8 mouse cellular contexts compared by ENCODE assay signal in the genomic region with DNA sequence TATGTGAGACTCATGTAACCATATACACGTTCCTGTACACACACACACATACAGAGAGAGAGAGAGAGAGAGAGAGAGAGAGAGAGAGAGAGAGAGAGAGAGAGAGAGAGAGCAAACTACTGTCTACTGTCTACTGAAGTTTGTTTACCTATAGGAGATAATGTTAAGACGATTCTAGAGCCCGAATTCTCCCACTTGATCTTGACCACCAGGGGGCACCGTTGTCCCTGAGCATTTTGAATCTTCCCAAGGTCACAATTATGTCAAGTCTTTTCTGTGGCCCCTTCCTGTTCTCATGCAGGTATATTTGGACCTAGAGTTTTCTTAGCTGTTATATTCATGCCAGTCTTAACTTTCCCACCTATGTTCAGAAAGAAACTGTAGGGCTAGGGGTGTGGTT. TPM values are rescaled to one million over a fixed set of nuclear protein-coding genes. Genes with fewer than 3 reads are reported as not detected.
DNase-seq lines count a peak whose midpoint lies in the region; ATAC-seq and TF ChIP-seq lines count a peak whose summit lies in the region.

No protein-coding gene starts in this region.

- no peak overlapping the region for H3K4me2 ChIP-seq in intestine, embryonic 14.5 days (ENCODE audit: low read length)
- H3K4me2 ChIP-seq in liver, embryonic 15.5 days: peak overlapping the region; percentile 85

- H3K9ac ChIP-seq in intestine, embryonic 14.5 days (ENCODE audit: low read length): no peak overlapping the region
- H3K9ac ChIP-seq in liver, embryonic 15.5 days: no peak overlapping the region

- TF ChIP-seq POLR2A in bone marrow, adult 2 months (IDR thresholded peaks at IDR 0.05; ENCODE audit: borderline replicate concordance, control insufficient read depth, low read depth, low read length): no peak

- WGBS in bone marrow, adult 2 months: 2% methylated on average over 4 of the region's 4 CpGs
- WGBS in intestine, embryonic 14.5 days: 1% methylated on average over 4 of the region's 4 CpGs
- WGBS in liver, embryonic 15.5 days (ENCODE audit: insufficient replicate concordance): under 1% methylated on average over 4 of the region's 4 CpGs

- H3K4me1 ChIP-seq in bone marrow, adult 2 months (ENCODE audit: control insufficient read depth, insufficient read depth, low read length): peaks cover 3% of the 10 kb centered on the region; the same call in 1 of the 2 replicates
- H3K4me1 ChIP-seq in intestine, embryonic 14.5 days (replicated peaks; ENCODE audit: control insufficient read depth, insufficient read depth, low read length): peaks cover 15% of the 10 kb centered on the region
- H3K4me1 ChIP-seq in liver, embryonic 15.5 days (replicated peaks): peaks cover 65% of the 10 kb centered on the region

- H3K27me3 ChIP-seq in intestine, embryonic 14.5 days (replicated peaks; ENCODE audit: control insufficient read depth, insufficient read depth, low read length): no peaks in the 10 kb centered on the region
- H3K27me3 ChIP-seq in liver, embryonic 15.5 days: no peaks in the 10 kb centered on the region

- ATAC-seq in erythroid progenitor cell, adult 5-6 weeks (replicated peaks; ENCODE audit: low FRiP score, poor library complexity, severe bottlenecking): peak; percentile 50
- no peak for ATAC-seq in intestine, embryonic 14.5 days (replicated peaks; ENCODE audit: low FRiP score, low TSS enrichment, low read depth)
- ATAC-seq in liver, embryonic 15.5 days (ENCODE audit: insufficient read depth): no peak
- no peak for ATAC-seq in activated CD4-positive, CD25-positive, alpha-beta regulatory T cell, adult 4 months

- H3K36me3 ChIP-seq in intestine, embryonic 14.5 days (ENCODE audit: control insufficient read depth, insufficient read depth, low read length): peaks cover 5% of the 10 kb centered on the region
- H3K36me3 ChIP-seq in liver, embryonic 15.5 days (replicated peaks): peaks cover 13% of the 10 kb centered on the region; the same call in 1 of the 2 replicates

- peak; percentile 72 for TF ChIP-seq CTCF in bone marrow, adult 2 months (IDR thresholded peaks at IDR 0.05; ENCODE audit: control insufficient read depth, insufficient read depth, low read length)

- DNase-seq in urinary bladder, postnatal 14 days (ENCODE audit: low spot score): peak; percentile 81
- no peak for DNase-seq in urinary bladder, postnatal 10 days (ENCODE audit: low spot score)
- DNase-seq in intestine, embryonic 14.5 days (ENCODE audit: low spot score): peak; percentile 86
- DNase-seq in right cerebral cortex, postnatal 14 days: peak; percentile 71

- no peaks in the 10 kb centered on the region for H3K9me3 ChIP-seq in intestine, embryonic 14.5 days (ENCODE audit: control insufficient read depth, low read length)
- H3K9me3 ChIP-seq in liver, embryonic 15.5 days (replicated peaks): no peaks in the 10 kb centered on the region

- no peak overlapping the region for H3K27ac ChIP-seq in bone marrow, adult 2 months (ENCODE audit: control insufficient read depth, insufficient read depth, low read depth, low read length, poor library complexity)
- no peak overlapping the region for H3K27ac ChIP-seq in intestine, embryonic 14.5 days (ENCODE audit: low read depth)
- peak overlapping the region; percentile 97 for H3K27ac ChIP-seq in liver, embryonic 15.5 days (replicated peaks)

- no peak overlapping the region for H3K4me3 ChIP-seq in bone marrow, adult 2 months (replicated peaks; ENCODE audit: control insufficient read depth, low read depth, low read length)
- no peak overlapping the region for H3K4me3 ChIP-seq in intestine, embryonic 14.5 days (ENCODE audit: low read depth, low read length)
- no peak overlapping the region for H3K4me3 ChIP-seq in liver, embryonic 15.5 days (replicated peaks)

RNA-seq across cellular contexts. Expression of gene Cs, which starts 2.0 kb away (rescaled TPM):
- polyA plus RNA-seq in bone marrow, adult 2 months (2011; ENCODE audit: insufficient read depth, insufficient read length, low replicate concordance, missing spikeins): 61.9 and 64.4 TPM in 2 replicates
- total RNA-seq in erythroid progenitor cell, adult 5-6 weeks (2015; ENCODE audit: low replicate concordance): 92.3 and 106 TPM in 2 replicates
- total RNA-seq in erythroid progenitor cell, adult 5-6 weeks (2017; ENCODE audit: low replicate concordance): 58.9 and 60.6 TPM in 2 replicates
- polyA plus RNA-seq in intestine, embryonic 14.5 days (2014; fragmentation: Nextera tagmentation; extraction: Ambion mirVana): 244 and 254 TPM in 2 replicates
- polyA plus RNA-seq in liver, embryonic 15.5 days (2015; fragmentation: Nextera tagmentation; extraction: Ambion mirVana): 115 and 121 TPM in 2 replicates
- 100 to 1,000 TPM; 145 to 149 TPM for polyA plus RNA-seq in activated CD4-positive, CD25-positive, alpha-beta regulatory T cell, adult 4 months (2017; shearing (Covaris generic))

RNA-seq across cellular contexts. Expression of gene Cnpy2, which starts 13.3 kb away (rescaled TPM):
- polyA plus RNA-seq in bone marrow, adult 2 months (2011; ENCODE audit: insufficient read depth, insufficient read length, low replicate concordance, missing spikeins): 31.1 and 52.5 TPM in 2 replicates
- total RNA-seq in erythroid progenitor cell, adult 5-6 weeks (2015; ENCODE audit: low replicate concordance): 40.7 and 44.4 TPM in 2 replicates
- total RNA-seq in erythroid progenitor cell, adult 5-6 weeks (2017; ENCODE audit: low replicate concordance): 29.4 and 38.9 TPM in 2 replicates
- 308 and 317 TPM in 2 replicates for polyA plus RNA-seq in intestine, embryonic 14.5 days (2014; fragmentation: Nextera tagmentation; extraction: Ambion mirVana)
- 85.8 and 90.0 TPM in 2 replicates for polyA plus RNA-seq in liver, embryonic 15.5 days (2015; fragmentation: Nextera tagmentation; extraction: Ambion mirVana)
- polyA plus RNA-seq in activated CD4-positive, CD25-positive, alpha-beta regulatory T cell, adult 4 months (2017; shearing (Covaris generic)): 100 to 1,000 TPM in 1 of 2 experiments, 10 to 100 TPM in 1; 96.7 to 115 TPM

RNA-seq across cellular contexts. Expression of gene Pan2, which starts 32.4 kb away (rescaled TPM):
- 20.1 and 32.1 TPM in 2 replicates for polyA plus RNA-seq in bone marrow, adult 2 months (2011; ENCODE audit: insufficient read depth, insufficient read length, low replicate concordance, missing spikeins)
- 34.8 and 42.9 TPM in 2 replicates for total RNA-seq in erythroid progenitor cell, adult 5-6 weeks (2015; ENCODE audit: low replicate concordance)
- total RNA-seq in erythroid progenitor cell, adult 5-6 weeks (2017; ENCODE audit: low replicate concordance): 27.0 and 27.5 TPM in 2 replicates
- polyA plus RNA-seq in intestine, embryonic 14.5 days (2014; fragmentation: Nextera tagmentation; extraction: Ambion mirVana): 32.7 and 35.0 TPM in 2 replicates
- polyA plus RNA-seq in liver, embryonic 15.5 days (2015; fragmentation: Nextera tagmentation; extraction: Ambion mirVana): 12.9 and 14.3 TPM in 2 replicates
- 10 to 100 TPM; 18.9 to 21.1 TPM for polyA plus RNA-seq in activated CD4-positive, CD25-positive, alpha-beta regulatory T cell, adult 4 months (2017; shearing (Covaris generic))

RNA-seq across cellular contexts. Expression of gene Coq10a, which starts 33.2 kb away (rescaled TPM):
- 10.7 and 22.9 TPM in 2 replicates for polyA plus RNA-seq in bone marrow, adult 2 months (2011; ENCODE audit: insufficient read depth, insufficient read length, low replicate concordance, missing spikeins)
- 1.1 and 14.3 TPM in 2 replicates for total RNA-seq in erythroid progenitor cell, adult 5-6 weeks (2015; ENCODE audit: low replicate concordance)
- total RNA-seq in erythroid progenitor cell, adult 5-6 weeks (2017; ENCODE audit: low replicate concordance): 2.3 and 3.3 TPM in 2 replicates
- 11.0 and 15.7 TPM in 2 replicates for polyA plus RNA-seq in intestine, embryonic 14.5 days (2014; fragmentation: Nextera tagmentation; extraction: Ambion mirVana)
- polyA plus RNA-seq in liver, embryonic 15.5 days (2015; fragmentation: Nextera tagmentation; extraction: Ambion mirVana): 4.6 and 5.2 TPM in 2 replicates
- 10 to 100 TPM; 14.3 to 20.3 TPM for polyA plus RNA-seq in activated CD4-positive, CD25-positive, alpha-beta regulatory T cell, adult 4 months (2017; shearing (Covaris generic))

RNA-seq across cellular contexts. Expression of gene Il23a, which starts 37.0 kb away (rescaled TPM):
- polyA plus RNA-seq in bone marrow, adult 2 months (2011; ENCODE audit: insufficient read depth, insufficient read length, low replicate concordance, missing spikeins): 1.5 and 2.1 TPM in 2 replicates
- not detected in 2 replicates for total RNA-seq in erythroid progenitor cell, adult 5-6 weeks (2015; ENCODE audit: low replicate concordance)
- 0.39 TPM in 1 of 2 replicates, not detected in the other for total RNA-seq in erythroid progenitor cell, adult 5-6 weeks (2017; ENCODE audit: low replicate concordance)
- 0.77 TPM in 2 replicates for polyA plus RNA-seq in intestine, embryonic 14.5 days (2014; fragmentation: Nextera tagmentation; extraction: Ambion mirVana)
- polyA plus RNA-seq in liver, embryonic 15.5 days (2015; fragmentation: Nextera tagmentation; extraction: Ambion mirVana): not detected in 2 replicates
- polyA plus RNA-seq in activated CD4-positive, CD25-positive, alpha-beta regulatory T cell, adult 4 months (2017; shearing (Covaris generic)): not detected
